ENCODE assay signal across 8 mouse cellular contexts in the genomic region with DNA sequence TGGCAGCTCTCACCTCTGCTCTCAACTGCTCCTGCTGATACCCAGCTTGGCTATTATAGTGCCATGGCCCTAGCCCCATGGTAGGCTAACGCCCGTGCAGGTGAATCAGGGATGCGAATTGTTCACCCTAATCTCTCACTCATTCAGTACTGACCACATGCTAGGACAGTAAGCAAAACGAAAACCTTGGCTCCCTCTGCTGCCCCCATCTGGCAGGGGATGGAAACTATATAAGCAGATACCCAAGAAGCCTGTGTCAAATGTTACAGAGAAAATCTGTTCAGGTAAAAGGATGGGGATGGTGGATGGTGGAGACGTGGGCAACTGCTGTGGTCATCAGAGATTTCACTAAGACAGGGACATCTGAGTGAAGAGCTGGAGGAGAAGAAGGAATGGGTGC.
A peak's percentile ranks its signal among the peaks of the same experiment; 100 is the strongest.
DNase-seq lines count a peak whose midpoint lies in the region; ATAC-seq and TF ChIP-seq lines count a peak whose summit lies in the region.
"Had no signal": no experiment of that assay in that cellular context is flagged by ENCODE, and none has a peak within 500 bp of the region (broad histone marks: within the 10 kb centered on the region; RNA-seq: fewer than 3 reads in every experiment).

No protein-coding gene starts in this region.

- 0 out of 2 replicates have a peak, but pooled peaks cover 3% of the 10 kb centered on the region for H3K4me1 ChIP-seq in kidney, embryonic 16.5 days (ENCODE audit: insufficient read depth, low read length)
- H3K4me1 ChIP-seq in E14TG2a.4 (replicated peaks; ENCODE audit: low read depth, low read length): peaks cover 16% of the 10 kb centered on the region
- H3K4me1 ChIP-seq in midbrain, embryonic 16.5 days (ENCODE audit: control insufficient read depth, insufficient read depth, low read length): peaks cover 10% of the 10 kb centered on the region
- H3K4me1 ChIP-seq: limb, embryonic 12.5 days had no signal

- H3K9ac ChIP-seq in kidney, embryonic 16.5 days (replicated peaks; ENCODE audit: low read length): no peak overlapping the region
- no peak overlapping the region for H3K9ac ChIP-seq in midbrain, embryonic 16.5 days (ENCODE audit: low read depth, low read length)
- H3K9ac ChIP-seq: limb, embryonic 12.5 days had no signal

- no peak overlapping the region for H3K27ac ChIP-seq in kidney, embryonic 16.5 days (ENCODE audit: low read length)
- H3K27ac ChIP-seq in midbrain, embryonic 16.5 days (ENCODE audit: low read length): no peak overlapping the region
- H3K27ac ChIP-seq: limb, embryonic 12.5 days had no signal

- H3K4me2 ChIP-seq in kidney, embryonic 16.5 days (replicated peaks; ENCODE audit: low read depth, low read length): no peak overlapping the region
- no peak overlapping the region for H3K4me2 ChIP-seq in midbrain, embryonic 16.5 days (ENCODE audit: low read length)
- H3K4me2 ChIP-seq: limb, embryonic 12.5 days had no signal

- no peak overlapping the region for H3K4me3 ChIP-seq in kidney, embryonic 16.5 days (ENCODE audit: low read length)
- no peak overlapping the region for H3K4me3 ChIP-seq in E14TG2a.4 (replicated peaks; ENCODE audit: low read length)
- H3K4me3 ChIP-seq in midbrain, embryonic 16.5 days (ENCODE audit: low read depth, low read length): no peak overlapping the region
- H3K4me3 ChIP-seq: limb, embryonic 12.5 days had no signal

- H3K36me3 ChIP-seq in kidney, embryonic 16.5 days (ENCODE audit: insufficient read depth, low read length): no peaks in the 10 kb centered on the region
- no peaks in the 10 kb centered on the region for H3K36me3 ChIP-seq in E14TG2a.4 (ENCODE audit: insufficient read depth, low read length)
- no peaks in the 10 kb centered on the region for H3K36me3 ChIP-seq in midbrain, embryonic 16.5 days (ENCODE audit: control insufficient read depth, insufficient read depth, low read length)
- H3K36me3 ChIP-seq: limb, embryonic 12.5 days had no signal

- TF ChIP-seq CTCF in E14TG2a.4 (conservative IDR thresholded peaks at IDR 0.05; ENCODE audit: low read length): peak; percentile 73

- no peaks in the 10 kb centered on the region for H3K27me3 ChIP-seq in kidney, embryonic 16.5 days (ENCODE audit: insufficient read depth, low read length)
- peaks cover 40% of the 10 kb centered on the region for H3K27me3 ChIP-seq in E14TG2a.4 (ENCODE audit: insufficient read depth, low read length)
- H3K27me3 ChIP-seq in midbrain, embryonic 16.5 days (ENCODE audit: control insufficient read depth, insufficient read depth, low read depth, low read length): no peaks in the 10 kb centered on the region

- peak; percentile 45 for DNase-seq in kidney, adult 18-20 months
- DNase-seq in adrenal gland, postnatal 14 days: peak; percentile 60
- peak; percentile 46 for DNase-seq in kidney, postnatal 10 days
- DNase-seq in thymus, postnatal 25 days: peak; percentile 37

- WGBS in kidney, embryonic 16.5 days: 69% methylated on average over 5 of the region's 5 CpGs
- WGBS in midbrain, embryonic 16.5 days: 72% methylated on average over 5 of the region's 5 CpGs

- no peaks in the 10 kb centered on the region for H3K9me3 ChIP-seq in kidney, embryonic 16.5 days (ENCODE audit: low read length)
- 0 out of 2 replicates have a peak, but pooled peaks cover 4% of the 10 kb centered on the region for H3K9me3 ChIP-seq in E14TG2a.4 (ENCODE audit: low read length)
- no peaks in the 10 kb centered on the region for H3K9me3 ChIP-seq in midbrain, embryonic 16.5 days (replicated peaks; ENCODE audit: control insufficient read depth, low read length, poor library complexity, severe bottlenecking)
- H3K9me3 ChIP-seq: limb, embryonic 12.5 days had no signal

- no peak for ATAC-seq in kidney, embryonic 16.5 days (ENCODE audit: low FRiP score, low TSS enrichment)
- no peak for ATAC-seq in midbrain, embryonic 16.5 days
